In the genomic region with DNA sequence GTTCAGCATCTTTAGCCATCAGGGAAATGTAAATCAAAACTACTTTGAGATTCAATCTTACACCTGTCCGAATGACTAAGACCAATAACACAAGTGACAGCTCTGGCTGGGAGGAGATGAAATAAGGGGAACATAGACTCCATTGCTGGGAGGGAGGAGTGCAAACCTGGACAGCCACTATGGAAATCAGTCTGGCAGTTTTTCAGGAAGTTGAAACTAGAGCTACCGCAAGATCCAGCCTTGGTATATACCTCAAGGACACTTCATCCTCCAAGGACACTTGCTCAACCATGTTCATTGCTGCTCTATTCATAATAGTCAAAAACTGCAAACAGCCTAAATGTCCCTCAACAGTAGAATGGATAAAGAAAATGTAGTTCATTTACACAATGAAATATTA, we compare ENCODE assay signal across 13 mouse cellular contexts.
"Had no signal": no experiment of that assay in that cellular context is flagged by ENCODE, and none has a peak within 500 bp of the region (broad histone marks: within the 10 kb centered on the region; RNA-seq: fewer than 3 reads in every experiment).

No protein-coding gene starts in this region.

- DNase-seq: kidney, postnatal 14 days; lung, adult 2 months; lung, postnatal 10 days; thymus, postnatal 4 days had no signal

- H3K4me1 ChIP-seq: kidney, embryonic 15.5 days; limb, embryonic 10.5 days; liver, embryonic 15.5 days; midbrain, embryonic 15.5 days; neural tube, embryonic 13.5 days had no signal

- ATAC-seq: midbrain, embryonic 15.5 days had no signal

- H3K4me3 ChIP-seq: kidney, embryonic 15.5 days; limb, embryonic 10.5 days; liver, embryonic 15.5 days; megakaryocyte, embryonic 14.5 days; midbrain, embryonic 15.5 days; neural tube, embryonic 13.5 days had no signal

- H3K9me3 ChIP-seq: kidney, embryonic 15.5 days; limb, embryonic 10.5 days; liver, embryonic 15.5 days; megakaryocyte, embryonic 14.5 days; midbrain, embryonic 15.5 days had no signal

- H3K27ac ChIP-seq: kidney, embryonic 15.5 days; limb, embryonic 10.5 days; liver, embryonic 15.5 days; midbrain, embryonic 15.5 days; neural tube, embryonic 13.5 days; stomach, postnatal 0 days had no signal

- H3K27me3 ChIP-seq: kidney, embryonic 15.5 days; liver, embryonic 15.5 days; megakaryocyte, embryonic 14.5 days; midbrain, embryonic 15.5 days; neural tube, embryonic 13.5 days had no signal

- H3K9ac ChIP-seq: kidney, embryonic 15.5 days; liver, embryonic 15.5 days; midbrain, embryonic 15.5 days; neural tube, embryonic 13.5 days had no signal

- H3K4me2 ChIP-seq: kidney, embryonic 15.5 days; liver, embryonic 11.5 days; liver, embryonic 15.5 days; midbrain, embryonic 11.5 days; midbrain, embryonic 15.5 days; neural tube, embryonic 13.5 days had no signal
